In the genomic region with DNA sequence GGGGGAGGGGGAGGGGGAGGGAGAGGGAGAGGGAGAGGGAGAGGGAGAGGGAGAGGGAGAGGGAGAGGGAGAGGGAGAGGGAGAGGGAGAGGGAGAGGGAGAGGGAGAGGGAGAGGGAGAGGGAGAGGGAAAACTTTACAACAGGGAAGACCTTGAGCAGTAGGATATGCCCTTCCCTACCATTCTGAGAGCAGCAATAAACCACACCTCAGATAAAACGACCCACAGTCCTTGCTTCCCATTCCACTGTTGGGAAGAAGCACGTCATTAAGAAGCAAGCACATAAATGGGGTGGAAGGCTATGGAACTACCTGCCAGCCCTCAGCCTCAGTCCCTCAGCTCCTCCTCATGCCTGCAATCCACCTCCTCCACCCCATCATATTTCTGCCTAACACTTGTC, we compare ENCODE assay signal across 1 mouse cellular context. TPM values are rescaled to one million over a fixed set of nuclear protein-coding genes. Genes with fewer than 3 reads are reported as not detected.
"Had no signal": no experiment of that assay in that cellular context is flagged by ENCODE, and none has a peak within 500 bp of the region (broad histone marks: within the 10 kb centered on the region; RNA-seq: fewer than 3 reads in every experiment).

No protein-coding gene starts in this region.

RNA-seq across cellular contexts. Expression of a gene that starts 4.8 kb away (rescaled TPM):
- polyA plus RNA-seq: forebrain, embryonic 10.5 days had no signal
